Mouse (Mus musculus) embryonic fibroblast, embryonic 13.5 days (primary cell): ENCODE data around the gene Zfp787.

ENCODE experiments used
- CTCF ChIP-seq: IDR thresholded peaks from 2 replicates; pipeline ENCODE4 v1.5.1; 2011; ENCODE audit warnings: mild to moderate bottlenecking, control low read depth, low read length, moderate library complexity, borderline replicate concordance; ENCODE audit not compliant: insufficient read depth
- POLR2A ChIP-seq: IDR thresholded peaks from 2 replicates; pipeline ENCODE4 v1.6.1; 2011; ENCODE audit warnings: low read depth, mild to moderate bottlenecking, control low read depth, low read length, moderate library complexity

- TF ChIP-seq CTCF (no peak), POLR2A (no peak)
Measured at GRCm38 (mm10) chr7:6130346-6130745, 25.5 kb downstream of the Zfp787 start.
